Mouse (Mus musculus): ENCODE results near the gene Ifnl3. TPM values are rescaled to one million over a fixed set of nuclear protein-coding genes. Genes with fewer than 3 reads are reported as not detected.

Ifnl3 gene
- polyA plus RNA-seq, 2 experiments: not detected

DNA sequence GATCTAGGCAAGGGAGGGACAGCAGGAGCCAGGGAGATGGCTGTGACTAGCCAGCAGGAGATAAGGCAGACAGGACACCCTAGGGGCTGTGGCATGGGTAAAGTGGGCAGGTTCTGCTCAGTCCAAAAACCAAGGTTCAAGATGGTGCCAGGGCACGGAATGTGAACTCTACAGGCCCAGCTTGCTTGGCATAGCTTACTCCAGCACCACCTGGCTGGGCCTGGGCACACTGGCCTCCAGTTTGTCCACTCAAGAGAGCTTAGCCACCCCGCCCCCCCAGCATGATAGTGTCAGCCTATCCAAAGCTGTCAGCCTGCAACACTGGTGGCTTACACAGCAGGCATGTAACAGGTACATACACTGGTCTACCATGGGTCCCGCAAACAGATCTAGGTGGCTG, 50.6 kb downstream of the Ifnl3 start:
- Histone ChIP-seq H3K27ac (no peak overlapping the region), H3K4me1 (replicated peaks; ENCODE audit: control insufficient read depth in 2 of 2, insufficient read depth in 2 of 2, low read length in 1 of 2) (peaks cover 48 to 60% of the 10 kb centered on the region in 2 experiments), H3K9ac (replicated peaks) (no peak overlapping the region), H3K4me3 (ENCODE audit: insufficient read depth in 1 of 2, low read depth in 2 of 2, low read length in 2 of 2) (no peak overlapping the region), H3K36me3 (replicated peaks; ENCODE audit: control insufficient read depth, insufficient read depth, low read depth) (no peaks in the 10 kb centered on the region), H3K9me3 (ENCODE audit: control insufficient read depth, low read length) (no peaks in the 10 kb centered on the region), H3K4me2 (ENCODE audit: low read depth) (no peak overlapping the region), H3K27me3 (ENCODE audit: control insufficient read depth, insufficient read depth, low read length) (no peaks in the 10 kb centered on the region)
- WGBS (ENCODE audit: insufficient replicate concordance): 75% methylated on average over 3 of the region's 3 CpGs
- DNase-seq (ENCODE audit: low read depth in 3 of 3, low spot score in 3 of 3) (no peak), ATAC-seq (ENCODE audit: insufficient read depth) (no peak)
- no peak for TF ChIP-seq EP300 (IDR thresholded peaks at IDR 0.05; ENCODE audit: low read depth)
- no peak for TF ChIP-seq CTCF (IDR thresholded peaks at IDR 0.05; ENCODE audit: low read depth)

Small RNA genes lying within 50 kb of the gene (microRNA-seq; reads per million reads assigned to microRNA genes)
- gene Mir7049: 3.0 reads per million

Other genes starting within 250 kb of the Ifnl3 start
- 1.5 and 1.7 TPM in 2 replicates for gene Eid2b, start 245.1 kb upstream of the Ifnl3 start, polyA plus RNA-seq (2012; rRNA removed)
- 1.4 and 2.1 TPM in 2 replicates for gene Eid2b, start 245.1 kb upstream of the Ifnl3 start, polyA plus RNA-seq (2014; fragmentation: Nextera tagmentation; extraction: Ambion mirVana)
- gene Selenov, start 231.7 kb upstream of the Ifnl3 start, polyA plus RNA-seq (2012; rRNA removed): not detected in 2 replicates
- gene Selenov, start 231.7 kb upstream of the Ifnl3 start, polyA plus RNA-seq (2014; fragmentation: Nextera tagmentation; extraction: Ambion mirVana): not detected in 2 replicates
- 0.03 and 0.04 TPM in 2 replicates for gene Dll3, start 220.6 kb upstream of the Ifnl3 start, polyA plus RNA-seq (2012; rRNA removed)
- not detected in 2 replicates for gene Dll3, start 220.6 kb upstream of the Ifnl3 start, polyA plus RNA-seq (2014; fragmentation: Nextera tagmentation; extraction: Ambion mirVana)
- gene Timm50, start 210.8 kb upstream of the Ifnl3 start, polyA plus RNA-seq (2012; rRNA removed): 45.4 and 52.3 TPM in 2 replicates
- 91.1 and 95.2 TPM in 2 replicates for gene Timm50, start 210.8 kb upstream of the Ifnl3 start, polyA plus RNA-seq (2014; fragmentation: Nextera tagmentation; extraction: Ambion mirVana)
- 29.4 and 29.6 TPM in 2 replicates for gene Supt5, start 184.1 kb upstream of the Ifnl3 start, polyA plus RNA-seq (2012; rRNA removed)
- gene Supt5, start 184.1 kb upstream of the Ifnl3 start, polyA plus RNA-seq (2014; fragmentation: Nextera tagmentation; extraction: Ambion mirVana): 21.7 and 26.2 TPM in 2 replicates
- 512 and 1,209 TPM in 2 replicates for gene Rps16, start 172.2 kb upstream of the Ifnl3 start, polyA plus RNA-seq (2012; rRNA removed)
- 874 and 900 TPM in 2 replicates for gene Rps16, start 172.2 kb upstream of the Ifnl3 start, polyA plus RNA-seq (2014; fragmentation: Nextera tagmentation; extraction: Ambion mirVana)
- 3.2 and 3.3 TPM in 2 replicates for gene Plekhg2, start 150.2 kb upstream of the Ifnl3 start, polyA plus RNA-seq (2012; rRNA removed)
- gene Plekhg2, start 150.2 kb upstream of the Ifnl3 start, polyA plus RNA-seq (2014; fragmentation: Nextera tagmentation; extraction: Ambion mirVana): 2.7 and 3.4 TPM in 2 replicates
- gene Zfp36, start 142.6 kb upstream of the Ifnl3 start, polyA plus RNA-seq (2012; rRNA removed): 3.9 and 5.1 TPM in 2 replicates
- 4.6 and 5.0 TPM in 2 replicates for gene Zfp36, start 142.6 kb upstream of the Ifnl3 start, polyA plus RNA-seq (2014; fragmentation: Nextera tagmentation; extraction: Ambion mirVana)
- 21.0 and 22.2 TPM in 2 replicates for gene Med29, start 130.1 kb upstream of the Ifnl3 start, polyA plus RNA-seq (2012; rRNA removed)
- gene Med29, start 130.1 kb upstream of the Ifnl3 start, polyA plus RNA-seq (2014; fragmentation: Nextera tagmentation; extraction: Ambion mirVana): 25.7 and 27.2 TPM in 2 replicates
- gene Paf1, start 129.9 kb upstream of the Ifnl3 start, polyA plus RNA-seq (2012; rRNA removed): 25.2 and 40.4 TPM in 2 replicates
- 15.0 and 18.3 TPM in 2 replicates for gene Paf1, start 129.9 kb upstream of the Ifnl3 start, polyA plus RNA-seq (2014; fragmentation: Nextera tagmentation; extraction: Ambion mirVana)
- gene Gmfg, start 85.4 kb upstream of the Ifnl3 start, polyA plus RNA-seq (2012; rRNA removed): 13.1 and 22.2 TPM in 2 replicates
- gene Gmfg, start 85.4 kb upstream of the Ifnl3 start, polyA plus RNA-seq (2014; fragmentation: Nextera tagmentation; extraction: Ambion mirVana): 31.4 and 39.3 TPM in 2 replicates
- 0.41 and 0.58 TPM in 2 replicates for gene Lrfn1, start 70.9 kb upstream of the Ifnl3 start, polyA plus RNA-seq (2012; rRNA removed)
- gene Lrfn1, start 70.9 kb upstream of the Ifnl3 start, polyA plus RNA-seq (2014; fragmentation: Nextera tagmentation; extraction: Ambion mirVana): 0.15 TPM in 1 of 2 replicates, not detected in the other
- not detected in 2 replicates for gene Ifnl2, start 12.4 kb upstream of the Ifnl3 start, polyA plus RNA-seq (2012; rRNA removed)
- gene Ifnl2, start 12.4 kb upstream of the Ifnl3 start, polyA plus RNA-seq (2014; fragmentation: Nextera tagmentation; extraction: Ambion mirVana): not detected in 2 replicates
- gene Sycn, start 18.0 kb downstream of the Ifnl3 start, polyA plus RNA-seq (2012; rRNA removed): not detected in 2 replicates
- gene Sycn, start 18.0 kb downstream of the Ifnl3 start, polyA plus RNA-seq (2014; fragmentation: Nextera tagmentation; extraction: Ambion mirVana): not detected in 2 replicates
- gene Nccrp1, start 24.4 kb downstream of the Ifnl3 start, polyA plus RNA-seq (2012; rRNA removed): 0.05 TPM in 1 of 2 replicates, not detected in the other
- gene Nccrp1, start 24.4 kb downstream of the Ifnl3 start, polyA plus RNA-seq (2014; fragmentation: Nextera tagmentation; extraction: Ambion mirVana): not detected in 2 replicates
- gene Samd4b, start 75.3 kb downstream of the Ifnl3 start, polyA plus RNA-seq (2012; rRNA removed): 12.0 and 14.2 TPM in 2 replicates
- gene Samd4b, start 75.3 kb downstream of the Ifnl3 start, polyA plus RNA-seq (2014; fragmentation: Nextera tagmentation; extraction: Ambion mirVana): 4.5 and 5.9 TPM in 2 replicates
- 11.5 and 12.3 TPM in 2 replicates for gene Pak4, start 75.3 kb downstream of the Ifnl3 start, polyA plus RNA-seq (2012; rRNA removed)
- 8.5 and 8.6 TPM in 2 replicates for gene Pak4, start 75.3 kb downstream of the Ifnl3 start, polyA plus RNA-seq (2014; fragmentation: Nextera tagmentation; extraction: Ambion mirVana)
- not detected in 2 replicates for gene Acp7, start 108.5 kb downstream of the Ifnl3 start, polyA plus RNA-seq (2012; rRNA removed)
- not detected in 2 replicates for gene Acp7, start 108.5 kb downstream of the Ifnl3 start, polyA plus RNA-seq (2014; fragmentation: Nextera tagmentation; extraction: Ambion mirVana)
- gene Fbxo27, start 170.0 kb downstream of the Ifnl3 start, polyA plus RNA-seq (2012; rRNA removed): 0.37 and 0.55 TPM in 2 replicates
- 0.09 and 0.15 TPM in 2 replicates for gene Fbxo27, start 170.0 kb downstream of the Ifnl3 start, polyA plus RNA-seq (2014; fragmentation: Nextera tagmentation; extraction: Ambion mirVana)
- gene Fbxo17, start 194.0 kb downstream of the Ifnl3 start, polyA plus RNA-seq (2012; rRNA removed): 0.68 and 0.76 TPM in 2 replicates
- gene Fbxo17, start 194.0 kb downstream of the Ifnl3 start, polyA plus RNA-seq (2014; fragmentation: Nextera tagmentation; extraction: Ambion mirVana): 0.61 and 0.93 TPM in 2 replicates
- gene Mrps12, start 219.0 kb downstream of the Ifnl3 start, polyA plus RNA-seq (2012; rRNA removed): 46.2 and 50.2 TPM in 2 replicates
- 82.5 and 91.0 TPM in 2 replicates for gene Mrps12, start 219.0 kb downstream of the Ifnl3 start, polyA plus RNA-seq (2014; fragmentation: Nextera tagmentation; extraction: Ambion mirVana)
- 11.4 and 12.7 TPM in 2 replicates for gene Sars2, start 219.2 kb downstream of the Ifnl3 start, polyA plus RNA-seq (2012; rRNA removed)
- 9.3 and 11.3 TPM in 2 replicates for gene Sars2, start 219.2 kb downstream of the Ifnl3 start, polyA plus RNA-seq (2014; fragmentation: Nextera tagmentation; extraction: Ambion mirVana)
- not detected in 2 replicates for gene Ccer2, start 233.3 kb downstream of the Ifnl3 start, polyA plus RNA-seq (2012; rRNA removed)
- not detected in 2 replicates for gene Ccer2, start 233.3 kb downstream of the Ifnl3 start, polyA plus RNA-seq (2014; fragmentation: Nextera tagmentation; extraction: Ambion mirVana)
- 18.5 and 18.7 TPM in 2 replicates for gene Sirt2, start 243.9 kb downstream of the Ifnl3 start, polyA plus RNA-seq (2012; rRNA removed)
- 21.3 and 24.2 TPM in 2 replicates for gene Sirt2, start 243.9 kb downstream of the Ifnl3 start, polyA plus RNA-seq (2014; fragmentation: Nextera tagmentation; extraction: Ambion mirVana)
- gene Nfkbib, start 244.7 kb downstream of the Ifnl3 start, polyA plus RNA-seq (2012; rRNA removed): 15.0 and 19.7 TPM in 2 replicates
- 27.0 and 29.6 TPM in 2 replicates for gene Nfkbib, start 244.7 kb downstream of the Ifnl3 start, polyA plus RNA-seq (2014; fragmentation: Nextera tagmentation; extraction: Ambion mirVana)

Data from liver, embryonic 14.5 days (tissue).